15 mouse cellular contexts compared by ENCODE assay signal in genomic region chr10:10761274-10761673, GRCm38 (mm10).
A peak's percentile ranks its signal among the peaks of the same experiment; 100 is the strongest.
DNase-seq lines count a peak whose midpoint lies in the region; ATAC-seq and TF ChIP-seq lines count a peak whose summit lies in the region.
"Had no signal": no experiment of that assay in that cellular context is flagged by ENCODE, and none has a peak within 500 bp of the region (broad histone marks: within the 10 kb centered on the region; RNA-seq: fewer than 3 reads in every experiment).

No protein-coding gene starts in this region.

- H3K36me3 ChIP-seq in forebrain, embryonic 14.5 days (ENCODE audit: control insufficient read depth, insufficient read depth, low read length) = no peaks in the 10 kb centered on the region
- H3K36me3 ChIP-seq in forebrain, embryonic 15.5 days = no peaks in the 10 kb centered on the region
- H3K36me3 ChIP-seq in midbrain, postnatal 0 days (ENCODE audit: insufficient read depth, low read length) = no peaks in the 10 kb centered on the region
- H3K36me3 ChIP-seq in midbrain, embryonic 16.5 days (ENCODE audit: control insufficient read depth, insufficient read depth, low read length) = no peaks in the 10 kb centered on the region
- H3K36me3 ChIP-seq in intestine, embryonic 15.5 days = no peaks in the 10 kb centered on the region
- H3K36me3 ChIP-seq: hindbrain, embryonic 10.5 days; limb, embryonic 13.5 days; midbrain, embryonic 13.5 days had no signal

- no peak overlapping the region for H3K4me2 ChIP-seq in forebrain, embryonic 14.5 days (ENCODE audit: low read length)
- no peak overlapping the region for H3K4me2 ChIP-seq in forebrain, embryonic 15.5 days (replicated peaks)
- H3K4me2 ChIP-seq in midbrain, postnatal 0 days (ENCODE audit: low read depth, low read length, poor library complexity, severe bottlenecking) = no peak overlapping the region
- no peak overlapping the region for H3K4me2 ChIP-seq in midbrain, embryonic 16.5 days (ENCODE audit: low read length)
- H3K4me2 ChIP-seq in intestine, embryonic 15.5 days (replicated peaks) = no peak overlapping the region
- H3K4me2 ChIP-seq: limb, embryonic 13.5 days; midbrain, embryonic 13.5 days had no signal

- no peak overlapping the region for H3K27ac ChIP-seq in forebrain, embryonic 14.5 days (ENCODE audit: low read depth, low read length)
- H3K27ac ChIP-seq in forebrain, embryonic 15.5 days (replicated peaks) = no peak overlapping the region
- no peak overlapping the region for H3K27ac ChIP-seq in midbrain, postnatal 0 days (ENCODE audit: low read depth, low read length)
- no peak overlapping the region for H3K27ac ChIP-seq in midbrain, embryonic 16.5 days (ENCODE audit: low read length)
- H3K27ac ChIP-seq in intestine, embryonic 15.5 days = no peak overlapping the region
- H3K27ac ChIP-seq: hindbrain, embryonic 10.5 days; limb, embryonic 13.5 days; macrophage; midbrain, embryonic 13.5 days had no signal

- DNase-seq in forebrain, embryonic 14.5 days (ENCODE audit: low spot score) = peak; percentile 32
- DNase-seq in kidney, postnatal 10 days = peak; percentile 13
- DNase-seq in kidney, adult 8-10 months = no peak
- DNase-seq in midbrain, postnatal 0 days (ENCODE audit: low spot score) = peak; percentile 53
- no peak for DNase-seq in frontal cortex, postnatal 25 days (ENCODE audit: low spot score in 2 of 2)
- DNase-seq: cerebellum, adult 11 months; cerebellum, postnatal 36 days; thymus, postnatal 36 days had no signal

- TF ChIP-seq CTCF in midbrain, postnatal 0 days (IDR thresholded peaks at IDR 0.05) = no peak

- ATAC-seq in forebrain, embryonic 14.5 days = no peak
- no peak for ATAC-seq in forebrain, embryonic 15.5 days (replicated peaks)
- ATAC-seq in midbrain, postnatal 0 days (ENCODE audit: low FRiP score) = no peak
- no peak for ATAC-seq in midbrain, embryonic 16.5 days
- ATAC-seq in intestine, embryonic 15.5 days = no peak
- ATAC-seq: midbrain, embryonic 13.5 days had no signal

- H3K9me3 ChIP-seq in forebrain, embryonic 14.5 days (replicated peaks; ENCODE audit: control insufficient read depth, low read length) = no peaks in the 10 kb centered on the region
- no peaks in the 10 kb centered on the region for H3K9me3 ChIP-seq in forebrain, embryonic 15.5 days
- H3K9me3 ChIP-seq in midbrain, postnatal 0 days (ENCODE audit: low read length) = no peaks in the 10 kb centered on the region
- no peaks in the 10 kb centered on the region for H3K9me3 ChIP-seq in midbrain, embryonic 16.5 days (replicated peaks; ENCODE audit: control insufficient read depth, low read length, poor library complexity, severe bottlenecking)
- H3K9me3 ChIP-seq in intestine, embryonic 15.5 days = no peaks in the 10 kb centered on the region
- H3K9me3 ChIP-seq: hindbrain, embryonic 10.5 days; limb, embryonic 13.5 days; midbrain, embryonic 13.5 days had no signal

- WGBS in forebrain, embryonic 14.5 days = 63% methylated on average over 1 of the region's 1 CpGs
- WGBS in forebrain, embryonic 15.5 days = 61% methylated on average over 1 of the region's 1 CpGs
- WGBS in midbrain, postnatal 0 days = 68% methylated on average over 1 of the region's 1 CpGs
- WGBS in midbrain, embryonic 16.5 days = 72% methylated on average over 1 of the region's 1 CpGs
- WGBS in intestine, embryonic 15.5 days = 30% methylated on average over 1 of the region's 1 CpGs

- H3K27me3 ChIP-seq in forebrain, embryonic 14.5 days (replicated peaks; ENCODE audit: control insufficient read depth, insufficient read depth, low read length) = no peaks in the 10 kb centered on the region
- no peaks in the 10 kb centered on the region for H3K27me3 ChIP-seq in forebrain, embryonic 15.5 days
- no peaks in the 10 kb centered on the region for H3K27me3 ChIP-seq in midbrain, postnatal 0 days (ENCODE audit: insufficient read depth, low read length)
- H3K27me3 ChIP-seq in midbrain, embryonic 16.5 days (ENCODE audit: control insufficient read depth, insufficient read depth, low read depth, low read length) = no peaks in the 10 kb centered on the region
- no peaks in the 10 kb centered on the region for H3K27me3 ChIP-seq in intestine, embryonic 15.5 days (replicated peaks)
- H3K27me3 ChIP-seq: limb, embryonic 13.5 days; midbrain, embryonic 13.5 days had no signal

- H3K9ac ChIP-seq in forebrain, embryonic 14.5 days (ENCODE audit: low read length) = no peak overlapping the region
- H3K9ac ChIP-seq in forebrain, embryonic 15.5 days (replicated peaks) = no peak overlapping the region
- H3K9ac ChIP-seq in midbrain, postnatal 0 days (replicated peaks; ENCODE audit: low read length, poor library complexity, severe bottlenecking) = no peak overlapping the region
- no peak overlapping the region for H3K9ac ChIP-seq in midbrain, embryonic 16.5 days (ENCODE audit: low read depth, low read length)
- no peak overlapping the region for H3K9ac ChIP-seq in intestine, embryonic 15.5 days
- H3K9ac ChIP-seq: limb, embryonic 13.5 days; midbrain, embryonic 13.5 days had no signal

- H3K4me3 ChIP-seq in forebrain, embryonic 14.5 days (ENCODE audit: low read depth, low read length) = no peak overlapping the region
- no peak overlapping the region for H3K4me3 ChIP-seq in forebrain, embryonic 15.5 days
- H3K4me3 ChIP-seq in midbrain, postnatal 0 days (ENCODE audit: low read depth, low read length) = no peak overlapping the region
- H3K4me3 ChIP-seq in midbrain, embryonic 16.5 days (ENCODE audit: low read depth, low read length) = no peak overlapping the region
- H3K4me3 ChIP-seq in intestine, embryonic 15.5 days (replicated peaks) = no peak overlapping the region
- H3K4me3 ChIP-seq: hindbrain, embryonic 10.5 days; limb, embryonic 13.5 days; midbrain, embryonic 13.5 days had no signal

- H3K4me1 ChIP-seq in forebrain, embryonic 14.5 days (ENCODE audit: control insufficient read depth, insufficient read depth, low read length) = no peaks in the 10 kb centered on the region
- no peaks in the 10 kb centered on the region; the same call in 1 of the 2 replicates for H3K4me1 ChIP-seq in forebrain, embryonic 15.5 days
- no peaks in the 10 kb centered on the region for H3K4me1 ChIP-seq in midbrain, postnatal 0 days (ENCODE audit: insufficient read depth, low read length)
- no peaks in the 10 kb centered on the region for H3K4me1 ChIP-seq in midbrain, embryonic 16.5 days (ENCODE audit: control insufficient read depth, insufficient read depth, low read length)
- H3K4me1 ChIP-seq in intestine, embryonic 15.5 days (replicated peaks) = no peaks in the 10 kb centered on the region
- H3K4me1 ChIP-seq: hindbrain, embryonic 10.5 days; limb, embryonic 13.5 days; midbrain, embryonic 13.5 days had no signal

Comparison
In these comparisons a context has a peak if more than half of its experiments do, and no peak if none do; other contexts are left out.
1. DNase-seq: peak in forebrain, embryonic 14.5 days (single experiment), kidney, postnatal 10 days (single experiment) and midbrain, postnatal 0 days (single experiment); none in kidney, adult 8-10 months (0 of 2) and frontal cortex, postnatal 25 days (0 of 2).